Mouse (Mus musculus) small intestine, adult 2 months (tissue): ENCODE data around the gene Cdkn1b. TPM values are rescaled to one million over a fixed set of nuclear protein-coding genes. Genes with fewer than 3 reads are reported as not detected.

Experiments used
- H3K27ac ChIP-seq: fragments of 200-500 bp; 2 replicates; pipeline ENCODE4 v1.5.1; 2012; ENCODE audit warnings: low read depth, low read length, control low read depth, inconsistent platforms; ENCODE audit not compliant: insufficient read depth
- H3K27me3 ChIP-seq: fragments of 200-500 bp; 2 replicates; pipeline ENCODE4 v1.6.1; 2012; ENCODE audit warnings: mild to moderate bottlenecking, moderate library complexity, low read length, inconsistent platforms; ENCODE audit not compliant: control insufficient read depth, insufficient read depth
- H3K36me3 ChIP-seq: fragments of 200-500 bp; 2 replicates; pipeline ENCODE4 v1.6.1; 2012; ENCODE audit warnings: mild to moderate bottlenecking, low read length, control low read depth, inconsistent platforms; ENCODE audit not compliant: control insufficient read depth, insufficient read depth
- H3K4me1 ChIP-seq: fragments of 200-500 bp; 2 replicates; pipeline ENCODE4 v1.6.1; 2012; ENCODE audit warnings: low read length, inconsistent platforms, mixed read lengths; ENCODE audit not compliant: control insufficient read depth, insufficient read depth, insufficient read length
- H3K4me3 ChIP-seq: fragments of 200-500 bp; 2 replicates; pipeline ENCODE4 v1.5.1; 2012; ENCODE audit warnings: low read depth, mild to moderate bottlenecking, control low read depth, inconsistent platforms, low read length, moderate library complexity
- CTCF ChIP-seq: fragments of 200-500 bp; IDR thresholded peaks from 2 replicates; pipeline ENCODE4 v1.5.1; 2012; ENCODE audit warnings: low read depth, mild to moderate bottlenecking, control low read depth, inconsistent platforms, low read length, moderate library complexity, mixed read lengths; ENCODE audit not compliant: insufficient replicate concordance, insufficient read length; ENCODE audit errors: extremely low read depth
- POLR2A ChIP-seq: fragments of 200-500 bp; IDR thresholded peaks from 2 replicates; pipeline ENCODE4 v1.6.1; 2012; ENCODE audit warnings: low read depth, mild to moderate bottlenecking, control low read depth, inconsistent platforms, low read length, moderate library complexity
- WGBS: fragments of 180-500 bp; shearing (Covaris S2); methylation state at CpG from one replicate; pipeline ENCODE4 v1.1.7; 2018; 5-methylcytosine and 5-hydroxymethylcytosine counted together
- polyA plus RNA-seq: library from polyadenylated mRNA; depleted of rRNA; stranded (reverse); fragments of >200 nt; gene quantifications from 2 replicates; pipeline ENCODE4 v1.2.3, GENCODE M21; 2012

The Cdkn1b gene
- polyA plus RNA-seq, 1 experiment, result 16.3 TPM

DNA sequence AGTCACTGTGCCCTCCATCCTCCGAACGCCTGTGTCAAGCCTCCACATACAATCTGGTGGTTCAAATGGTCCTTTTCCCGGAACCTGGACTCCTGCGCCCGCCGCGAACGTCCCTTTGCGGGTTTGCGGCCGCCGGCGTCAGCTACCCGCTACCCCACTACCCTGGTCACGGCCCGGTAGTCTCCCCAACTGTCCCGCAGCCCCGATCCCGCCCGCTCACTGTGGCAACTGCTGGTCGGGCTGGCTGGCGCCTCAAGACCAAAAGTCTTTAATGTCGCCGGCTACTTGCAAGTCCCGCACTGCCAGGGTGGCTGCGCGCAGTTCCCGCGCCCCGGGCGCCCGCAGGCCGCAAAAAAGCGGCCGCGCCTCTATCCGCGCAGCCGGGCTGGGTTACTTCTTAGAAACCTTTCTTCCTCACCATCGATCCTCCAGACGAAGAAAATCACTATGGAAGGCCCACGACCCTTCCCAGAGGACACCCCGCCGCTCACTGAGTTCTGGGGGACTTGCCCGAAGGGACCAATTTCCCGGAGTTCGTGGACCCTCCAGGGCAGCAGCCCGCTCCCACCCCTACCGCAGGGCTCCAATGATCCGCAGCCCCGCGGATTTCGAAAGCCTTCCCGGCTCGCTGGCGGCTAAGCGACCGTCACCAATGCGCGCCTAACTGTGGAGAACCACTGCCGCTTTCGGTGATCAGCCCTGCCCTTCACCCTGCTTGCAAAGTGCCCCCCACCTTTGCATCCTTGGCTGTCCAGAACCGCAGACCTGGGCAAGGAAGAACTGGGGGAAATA, 6.8 kb downstream of the Cdkn1b start:
- under 1% methylated on average over 63 of the region's 63 CpGs for WGBS
- H3K4me3 ChIP-seq, result peak overlapping the region; percentile 90
- H3K4me1 ChIP-seq, result peaks cover 2% of the 10 kb centered on the region; the same call in 1 of the 2 replicates
- H3K36me3 ChIP-seq, result peaks cover 6% of the 10 kb centered on the region
- no peaks in the 10 kb centered on the region for H3K27me3 ChIP-seq
- H3K27ac ChIP-seq, result peak overlapping the region; percentile 98
- TF ChIP-seq POLR2A, result no peak; the same call in 1 of the 2 replicates
- TF ChIP-seq CTCF, result no peak

DNA sequence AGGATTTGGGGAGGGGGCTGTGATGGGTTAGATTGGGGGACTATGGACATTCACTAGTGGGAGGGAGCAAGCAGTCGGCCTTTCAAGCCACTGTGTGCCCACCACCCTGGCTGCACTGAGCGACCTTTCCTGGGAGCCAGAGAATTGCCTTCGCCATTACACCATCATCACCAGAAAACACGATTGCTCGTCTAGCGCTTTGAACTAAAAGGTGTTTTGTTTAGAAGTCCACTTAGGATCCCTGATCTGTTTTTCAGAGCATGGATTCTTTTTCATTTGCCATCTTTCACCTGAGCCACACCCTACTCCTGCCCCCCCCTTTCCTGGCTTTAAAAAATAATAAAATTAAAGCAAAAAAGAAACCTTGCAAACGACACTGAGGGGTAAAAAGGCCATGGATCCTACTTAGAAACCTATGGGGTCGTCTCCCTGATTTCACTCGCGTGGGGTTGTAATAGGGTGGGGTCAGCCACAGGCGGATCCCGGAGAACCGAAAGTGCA, 7.4 kb downstream of the Cdkn1b start:
- WGBS, result under 1% methylated on average over 13 of the region's 13 CpGs
- peaks cover 4% of the 10 kb centered on the region; the same call in 1 of the 2 replicates for H3K36me3 ChIP-seq

DNA sequence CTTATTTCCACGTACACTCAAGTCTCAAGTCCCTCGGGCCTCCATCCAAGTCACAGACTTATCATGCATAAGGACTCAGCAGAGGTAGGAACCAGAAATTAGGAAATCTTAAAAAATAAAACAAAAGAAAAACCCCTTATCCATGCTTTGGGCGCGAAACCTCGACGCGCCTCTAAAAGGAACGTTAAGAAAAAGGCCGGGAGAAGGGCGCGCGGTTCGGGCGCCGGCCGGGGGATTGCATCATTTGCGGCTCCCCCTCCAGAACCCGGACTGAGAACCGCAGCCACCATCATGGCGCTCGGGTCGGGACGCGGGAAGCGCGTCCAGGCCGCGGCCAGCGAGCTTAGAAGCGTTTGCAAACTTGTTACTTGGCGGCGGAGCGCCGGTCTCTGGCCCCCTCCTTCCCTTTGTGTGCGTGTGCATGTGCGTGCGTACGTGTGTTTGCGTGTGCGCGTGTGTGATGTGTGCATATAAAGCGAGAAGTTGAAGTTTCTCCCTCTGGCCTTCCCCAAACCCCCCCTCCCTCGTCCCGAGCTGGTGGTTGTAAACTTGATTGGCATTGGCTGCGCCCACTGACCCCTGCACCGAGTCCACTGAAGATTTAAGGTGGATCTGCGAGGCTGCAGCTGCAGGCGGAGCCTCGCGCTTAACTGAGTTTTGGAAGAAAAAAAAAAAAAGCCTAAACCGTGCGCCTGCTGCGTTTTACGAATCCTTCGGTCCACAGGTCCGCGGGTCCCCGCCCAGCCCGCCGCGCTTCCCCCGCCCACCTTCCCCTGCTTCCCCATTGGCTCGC, 8.1 kb downstream of the Cdkn1b start:
- peaks cover 2% of the 10 kb centered on the region; the same call in 1 of the 2 replicates for H3K4me1 ChIP-seq
- H3K27me3 ChIP-seq, result no peaks in the 10 kb centered on the region
- under 1% methylated on average over 63 of the region's 63 CpGs for WGBS
- H3K4me3 ChIP-seq, result peak overlapping the region; percentile 90
- TF ChIP-seq POLR2A, result no peak
- no peak for TF ChIP-seq CTCF
- peak overlapping the region; percentile 98 for H3K27ac ChIP-seq
- peaks cover 3% of the 10 kb centered on the region; the same call in 1 of the 2 replicates for H3K36me3 ChIP-seq

More for the DNA sequence above, 7.4 kb downstream of the Cdkn1b start:
- H3K27ac ChIP-seq, result peak overlapping the region; percentile 98
- no peak for TF ChIP-seq POLR2A
- no peak for TF ChIP-seq CTCF
- no peaks in the 10 kb centered on the region for H3K27me3 ChIP-seq
- H3K4me3 ChIP-seq, result peak overlapping the region; percentile 90
- peaks cover 2% of the 10 kb centered on the region; the same call in 1 of the 2 replicates for H3K4me1 ChIP-seq

DNA sequence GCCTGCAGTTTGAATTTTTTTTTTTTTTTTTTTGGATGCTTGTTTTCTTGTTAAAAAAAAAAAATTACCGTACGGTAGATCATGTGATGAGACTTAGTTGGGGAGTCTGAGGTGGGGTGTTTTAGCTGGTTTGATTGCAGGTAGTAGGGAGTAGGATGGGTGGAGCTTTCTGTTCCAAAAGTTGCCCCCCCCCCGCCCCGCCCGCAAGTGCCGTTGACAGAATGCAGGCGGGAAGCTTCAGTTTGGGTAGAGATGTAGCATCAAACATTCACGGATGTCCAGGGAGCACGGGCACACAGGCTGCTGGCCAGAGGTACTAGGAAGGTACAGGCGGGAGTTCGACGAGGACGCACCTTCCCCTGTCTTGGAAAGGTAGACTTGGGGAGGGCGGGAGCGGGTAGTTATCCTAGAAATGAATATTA, 8.7 kb downstream of the Cdkn1b start:
- Histone ChIP-seq H3K27ac (peak overlapping the region; percentile 18), H3K4me1 (peaks cover 2% of the 10 kb centered on the region; the same call in 1 of the 2 replicates), H3K36me3 (0 out of 2 replicates have a peak, but pooled peaks cover 1% of the 10 kb centered on the region), H3K4me3 (peak overlapping the region; percentile 70), H3K27me3 (no peaks in the 10 kb centered on the region)
- under 1% methylated on average over 15 of the region's 15 CpGs for WGBS
- TF ChIP-seq POLR2A (no peak), CTCF (no peak)

DNA sequence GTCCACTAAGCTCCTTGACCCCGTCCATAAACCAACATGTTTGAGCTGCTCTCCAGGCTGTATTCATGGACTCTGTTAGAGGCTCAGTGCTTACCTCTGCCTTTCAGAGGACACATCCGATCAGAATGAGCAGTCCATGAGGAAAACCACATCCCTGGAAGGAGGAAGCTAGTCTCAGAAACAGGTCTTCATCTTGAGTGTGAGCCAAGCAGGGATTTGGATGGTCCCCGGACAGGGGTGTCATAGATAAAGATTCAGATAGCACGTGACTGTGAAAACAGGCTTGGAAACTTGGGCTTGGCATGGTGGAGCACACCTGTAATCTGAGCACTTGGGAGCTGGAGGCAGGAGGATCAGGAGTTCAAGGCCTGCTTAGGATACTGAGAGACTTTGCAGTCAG, 9.7 kb downstream of the Cdkn1b start:
- H3K4me1 ChIP-seq, result peaks cover 2% of the 10 kb centered on the region; the same call in 1 of the 2 replicates
- TF ChIP-seq CTCF (no peak), POLR2A (no peak)
- WGBS, result 11% methylated on average over 4 of the region's 4 CpGs
- 0 out of 2 replicates have a peak, but pooled peaks cover 1% of the 10 kb centered on the region for H3K36me3 ChIP-seq
- no peaks in the 10 kb centered on the region for H3K27me3 ChIP-seq
- H3K27ac ChIP-seq, result peak overlapping the region; percentile 21; the same call in 1 of the 2 replicates
- H3K4me3 ChIP-seq, result peak overlapping the region; percentile 12; the same call in 1 of the 2 replicates

DNA sequence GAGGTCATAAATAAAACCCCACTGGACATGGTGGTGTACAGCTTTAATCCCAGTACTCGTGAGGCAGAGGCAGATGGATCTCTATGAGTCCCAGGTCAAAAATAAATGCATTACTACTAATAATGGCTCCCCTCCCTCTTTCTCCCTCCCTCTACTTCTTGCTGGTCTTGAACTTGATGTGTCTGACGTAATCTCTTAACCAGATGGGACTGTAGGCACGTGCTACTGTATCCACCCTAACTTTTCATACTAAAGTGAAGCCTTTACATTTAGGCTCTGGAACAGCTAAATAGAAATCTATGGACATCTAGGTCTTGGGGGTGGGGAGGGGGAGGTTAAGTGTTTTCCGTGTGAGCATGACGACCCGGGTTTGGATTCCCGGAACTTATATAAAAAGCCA, 10.2 kb downstream of the Cdkn1b start:
- WGBS, result 75% methylated on average over 7 of the region's 7 CpGs
- Histone ChIP-seq H3K27me3 (no peaks in the 10 kb centered on the region), H3K36me3 (0 out of 2 replicates have a peak, but pooled peaks cover 1% of the 10 kb centered on the region), H3K4me3 (no peak overlapping the region; the same call in 1 of the 2 replicates), H3K4me1 (peaks cover 2% of the 10 kb centered on the region; the same call in 1 of the 2 replicates), H3K27ac (no peak overlapping the region)
- TF ChIP-seq CTCF, result no peak
- TF ChIP-seq POLR2A, result no peak
